Mouse (Mus musculus): ENCODE results near the gene Prkce.

Prkce gene

GRCm38 (mm10) chr17:86302266-86302665 is 134.7 kb downstream of the Prkce start:
- peak; percentile 25 for DNase-seq (ENCODE audit: low spot score)

- no peak for DNase-seq (ENCODE audit: low spot score)
These were observed 135.3 kb downstream of the Prkce start for GRCm38 (mm10) chr17:86302861-86303331.

DNA sequence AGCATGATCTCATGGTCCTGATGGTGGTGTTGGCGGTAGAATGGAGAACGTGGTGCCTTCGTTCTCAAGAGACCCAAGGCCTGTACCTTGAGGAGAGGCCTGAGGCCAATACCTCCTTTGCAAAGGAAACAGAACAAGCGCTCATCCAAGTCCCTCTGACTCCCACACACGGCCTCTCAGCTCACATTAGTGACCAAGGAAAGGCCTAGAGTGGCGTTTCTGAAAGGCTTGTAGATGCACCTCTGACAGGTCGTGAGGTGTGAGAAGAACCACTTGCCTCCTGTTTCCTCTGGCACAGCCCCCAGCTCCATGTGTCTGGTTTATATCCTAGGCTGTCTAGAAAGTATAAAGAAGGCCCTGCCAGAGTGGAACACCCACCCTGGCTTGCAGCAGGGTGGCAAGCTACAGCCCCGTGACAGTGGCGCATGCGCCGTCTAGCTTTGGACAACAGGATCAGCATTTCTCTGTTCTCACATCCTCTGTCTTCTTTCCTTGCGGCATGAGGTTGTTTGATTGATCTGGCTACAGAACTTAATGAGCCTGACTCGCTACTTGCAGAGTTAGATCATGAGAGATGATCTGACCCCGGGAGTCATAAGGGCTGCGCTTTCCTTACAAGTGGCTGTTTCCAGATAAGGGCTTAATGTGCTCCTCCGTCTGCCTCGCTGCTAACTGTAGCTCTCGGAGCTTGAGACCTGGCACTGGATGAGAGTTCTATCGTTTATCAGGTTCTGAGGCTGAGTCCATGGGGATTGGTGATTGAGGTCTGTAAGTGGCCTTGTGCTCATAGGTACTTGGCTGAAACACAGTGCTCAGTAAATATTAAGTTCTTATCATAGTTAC is 136.0 kb downstream of the Prkce start:
- DNase-seq (ENCODE audit: low spot score) = no peak

DNA sequence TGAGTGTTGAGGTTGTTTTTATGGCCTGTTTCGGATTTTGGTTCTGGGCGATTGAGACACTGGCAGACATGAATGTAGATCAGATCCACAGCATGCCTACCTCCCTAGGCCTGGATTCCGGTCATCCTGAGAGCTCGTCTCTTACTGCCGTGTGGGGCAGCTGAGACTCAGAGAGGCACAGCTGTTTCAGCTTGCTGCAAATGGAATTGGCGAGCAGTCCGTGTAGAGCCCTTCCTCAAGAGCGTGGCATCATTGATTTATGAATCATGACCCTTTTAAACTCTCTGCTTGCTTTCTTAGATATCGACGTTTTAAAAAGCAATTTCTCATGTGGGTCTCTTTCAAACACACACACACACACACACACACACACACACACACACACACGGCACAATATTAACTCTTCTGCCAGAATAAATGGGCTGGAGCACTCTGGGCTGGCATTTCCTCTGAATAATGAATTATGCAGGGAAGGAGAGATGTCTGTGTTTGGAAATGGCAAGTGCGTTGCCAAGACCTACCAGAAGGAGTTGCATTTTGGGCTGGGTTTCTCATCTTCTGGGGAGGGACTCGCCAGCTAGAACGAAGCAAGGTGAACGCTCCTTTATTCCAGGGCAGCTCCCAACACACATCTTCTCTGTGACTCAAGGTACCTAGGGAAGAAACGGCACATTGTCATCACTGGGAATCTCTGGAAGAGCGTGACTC is 137.5 kb downstream of the Prkce start:
- no peak for DNase-seq (ENCODE audit: low spot score)

DNA sequence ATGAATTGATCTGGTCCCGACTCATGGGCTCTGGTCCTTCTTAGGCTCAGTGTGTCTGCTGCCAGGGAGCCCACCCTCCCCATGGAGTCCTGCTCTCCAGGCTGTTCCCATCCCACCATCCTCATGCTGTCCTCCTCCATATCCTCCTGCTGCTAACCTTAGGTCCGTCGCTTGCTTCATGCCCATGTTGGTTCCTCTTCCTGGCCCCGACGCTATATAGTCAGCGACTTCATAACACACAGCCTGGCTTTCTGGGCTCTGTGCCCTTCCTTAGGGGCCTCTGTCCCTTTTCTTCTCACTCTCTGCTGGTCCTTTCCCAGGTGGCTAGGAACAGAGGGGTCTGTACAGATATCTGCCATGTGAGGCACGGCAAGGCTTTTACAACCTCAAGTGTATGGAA is 138.6 kb downstream of the Prkce start:
- no peak for DNase-seq (ENCODE audit: low spot score)

DNA sequence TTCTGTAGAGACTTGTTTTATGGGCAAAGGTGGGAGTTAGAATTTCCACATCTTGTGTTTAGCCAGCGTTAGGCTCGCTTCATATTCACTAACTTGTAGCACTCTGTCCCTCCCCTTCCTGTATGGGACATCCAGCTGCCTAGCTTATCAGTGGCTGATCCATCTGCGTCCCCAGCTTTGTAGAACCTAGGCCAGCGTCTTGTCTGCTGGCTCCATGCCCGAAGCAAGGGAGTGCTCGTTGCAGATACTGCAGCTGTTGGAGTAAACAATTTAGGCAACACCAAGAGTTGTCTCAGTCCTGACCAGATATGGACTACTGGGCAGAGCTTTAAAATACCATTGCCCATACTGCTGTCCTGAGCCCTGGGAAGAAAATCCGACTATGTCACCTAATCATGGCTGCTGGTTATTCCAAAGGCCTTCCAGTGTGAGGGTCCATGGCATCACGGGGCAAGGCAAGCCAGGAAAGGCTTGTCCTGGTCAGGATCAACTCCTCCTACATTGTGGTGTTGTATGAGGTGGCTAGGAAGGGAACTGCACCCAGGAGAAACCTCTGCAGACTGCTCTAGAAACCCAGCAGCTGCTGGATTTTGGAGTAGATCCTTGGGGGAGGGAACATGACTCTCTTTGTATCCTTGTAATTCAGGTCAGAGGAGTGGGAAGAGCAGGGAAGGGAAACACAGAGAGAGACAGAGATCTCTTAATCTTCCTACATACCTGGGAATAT is 146.0 kb downstream of the Prkce start:
- DNase-seq (ENCODE audit: low spot score) = no peak

GRCm38 (mm10) chr17:86315874-86316273 is 148.3 kb downstream of the Prkce start:
- DNase-seq (ENCODE audit: low spot score) = no peak

GRCm38 (mm10) chr17:86316771-86317170 is 149.2 kb downstream of the Prkce start:
- DNase-seq (ENCODE audit: low spot score) = no peak

- no peak for DNase-seq (ENCODE audit: low spot score)
These were observed 149.6 kb downstream of the Prkce start for GRCm38 (mm10) chr17:86317197-86317596.

DNA sequence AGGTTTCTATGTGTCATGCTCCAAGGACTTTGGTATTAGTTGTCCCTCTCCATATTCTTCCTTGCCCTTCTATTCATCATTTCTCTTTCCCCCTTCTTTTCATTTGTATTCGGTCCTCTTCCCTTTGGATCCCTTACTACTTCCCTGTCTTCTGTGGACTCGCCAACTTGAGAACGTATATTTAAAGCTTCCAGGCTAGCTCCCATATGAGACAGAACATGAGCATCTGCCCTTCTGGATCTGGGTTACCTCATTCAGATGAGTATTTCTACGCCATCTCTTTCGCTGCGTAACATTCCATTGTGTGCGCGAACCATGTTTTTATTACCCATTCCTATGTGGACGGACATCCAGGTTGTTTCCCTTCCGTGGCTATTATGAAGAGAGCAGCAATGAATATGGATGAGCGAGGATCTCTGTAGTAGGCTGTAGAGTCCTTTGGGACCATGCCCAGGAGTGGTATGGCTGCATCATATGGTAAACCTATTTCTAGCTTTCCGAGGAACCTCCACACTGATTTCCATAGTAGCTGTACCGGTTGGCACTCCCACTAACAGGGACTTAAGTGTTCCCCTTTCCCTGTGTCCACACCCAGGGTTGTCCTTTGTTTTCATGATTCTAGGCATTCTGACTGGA is 152.5 kb downstream of the Prkce start:
- no peak for DNase-seq (ENCODE audit: low spot score)

DNA sequence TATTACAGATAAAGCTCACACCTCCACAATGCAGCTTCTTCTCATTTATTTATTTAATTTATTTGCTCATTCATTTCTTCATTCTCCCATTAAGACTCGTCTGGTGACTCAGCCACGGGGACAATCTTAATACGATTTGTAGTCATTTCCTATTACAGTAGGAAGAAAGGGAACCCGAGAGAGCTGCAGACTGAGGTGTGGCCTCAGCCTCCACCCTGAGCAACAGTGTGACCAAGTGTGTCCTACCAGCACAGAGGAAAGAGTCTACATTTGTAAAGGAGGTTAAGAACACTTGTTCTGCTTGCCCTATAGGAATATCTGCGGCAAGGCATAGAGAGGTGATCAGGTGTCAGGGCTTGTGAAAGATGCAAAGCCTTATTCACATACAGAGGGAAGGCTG is 155.3 kb downstream of the Prkce start:
- DNase-seq (ENCODE audit: low spot score) = no peak

DNA sequence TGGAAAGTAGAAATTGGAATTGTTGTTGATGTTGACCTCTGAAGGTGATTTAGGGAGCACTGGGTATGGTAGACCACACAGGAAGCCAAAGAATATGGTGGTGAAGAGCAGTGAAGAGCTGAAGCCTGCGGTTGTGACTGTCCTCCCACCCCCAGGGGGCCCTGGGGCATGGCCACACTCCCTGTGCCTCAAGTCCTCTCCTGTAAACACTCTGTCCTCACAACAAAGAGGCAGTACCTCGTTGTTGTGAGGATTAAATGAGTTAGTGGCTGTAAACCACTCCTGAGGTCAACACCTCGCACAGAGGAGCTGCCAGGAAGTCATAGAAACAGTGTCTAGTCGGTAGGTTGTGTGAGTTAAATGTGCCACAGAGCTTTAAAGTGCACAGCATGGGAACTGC is 155.7 kb downstream of the Prkce start:
- no peak for DNase-seq (ENCODE audit: low spot score)

DNA sequence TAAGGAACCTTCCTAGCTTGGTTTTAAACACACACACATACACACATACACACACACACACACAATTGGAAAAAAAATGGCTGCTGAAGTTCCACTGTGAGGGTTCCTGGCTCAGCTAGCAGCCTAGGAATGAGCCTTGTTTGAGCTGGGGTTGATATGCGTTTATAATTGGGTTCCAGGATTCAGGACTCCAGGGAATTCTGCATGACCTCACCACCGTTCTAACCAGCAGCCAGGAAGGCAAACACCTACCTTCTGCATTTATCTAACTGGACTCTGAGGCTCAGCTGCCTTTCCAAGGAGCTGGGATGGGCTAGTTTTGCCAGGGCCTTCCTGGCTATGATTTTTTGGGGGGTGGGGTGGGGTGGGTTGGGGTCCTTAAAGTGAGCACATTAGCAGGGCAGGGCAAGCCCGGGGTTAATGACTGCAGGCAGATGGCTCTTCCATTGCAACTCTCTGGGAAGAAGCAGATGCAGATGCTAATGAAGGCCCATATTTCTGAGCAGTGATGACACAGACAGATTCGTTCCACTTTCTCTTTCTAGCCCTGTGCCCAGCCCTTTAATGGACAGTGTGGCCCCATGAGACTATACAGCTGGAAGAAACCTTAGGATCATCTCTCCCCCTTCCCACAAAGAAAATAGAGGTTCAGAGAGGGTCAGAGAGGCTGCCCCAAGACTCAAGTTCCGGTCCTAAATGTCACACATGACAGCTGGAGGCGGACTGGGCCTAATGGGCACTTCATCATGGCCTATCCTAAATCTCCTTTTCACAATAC is 156.5 kb downstream of the Prkce start:
- DNase-seq (ENCODE audit: low spot score) = no peak

DNA sequence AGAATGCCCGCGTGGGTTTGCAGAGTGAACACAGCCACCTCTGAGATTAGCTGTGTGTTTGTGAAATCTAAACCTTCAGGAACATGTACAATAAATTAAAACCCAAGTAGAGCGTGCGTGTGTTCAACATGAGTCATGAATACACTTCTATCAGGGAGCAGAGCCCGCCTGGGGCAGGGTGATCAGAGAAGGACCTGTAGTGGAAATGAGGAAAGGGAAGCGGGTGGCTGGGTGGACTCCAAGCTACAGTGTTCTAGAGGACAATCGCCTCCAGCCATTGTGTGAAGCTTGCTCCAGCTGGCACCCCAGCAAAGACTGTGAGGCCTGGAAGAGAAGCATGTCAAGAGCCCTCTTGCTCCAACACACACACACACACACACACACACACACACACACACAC is 157.2 kb downstream of the Prkce start:
- no peak for DNase-seq (ENCODE audit: low spot score)

DNA sequence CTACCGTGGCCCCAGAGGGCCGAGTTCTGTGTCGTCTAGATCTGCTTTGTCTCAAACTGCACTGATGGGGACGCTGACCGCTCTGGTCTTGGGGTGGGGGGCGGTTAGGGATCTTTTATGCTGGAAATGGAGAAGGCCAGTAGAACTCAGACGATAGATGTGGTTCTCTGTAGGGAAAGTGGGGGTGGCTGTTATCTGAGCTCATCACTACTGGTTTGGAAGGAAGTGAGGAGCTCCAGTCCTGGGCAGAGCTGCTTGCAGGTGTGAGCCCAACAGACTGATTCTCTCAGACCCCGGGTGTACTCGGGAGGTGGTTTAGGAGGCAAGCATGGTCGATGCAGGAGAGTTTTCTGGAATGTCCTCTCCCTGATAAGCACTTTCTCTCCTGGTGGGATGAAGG is 157.7 kb downstream of the Prkce start:
- DNase-seq (ENCODE audit: low spot score) = no peak

DNA sequence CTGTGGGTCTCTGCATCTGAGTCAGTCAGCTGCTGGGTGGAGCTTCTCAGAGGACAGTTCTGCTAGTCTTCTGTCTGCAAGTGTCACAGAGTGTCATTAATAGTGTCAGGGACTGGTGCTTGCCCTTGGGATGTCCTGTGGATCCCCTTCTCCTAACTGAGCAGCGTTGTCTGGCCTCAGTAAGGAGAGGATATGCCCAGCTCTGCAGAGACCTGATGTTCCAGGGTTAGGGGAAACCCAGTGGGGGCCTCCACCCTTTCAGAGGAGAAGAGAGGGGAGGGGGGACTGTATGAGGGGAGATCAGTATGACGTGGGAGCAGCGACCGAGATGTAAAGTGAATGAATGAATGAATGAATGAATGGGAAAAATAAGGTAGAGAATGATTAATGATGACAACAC is 160.4 kb downstream of the Prkce start:
- DNase-seq (ENCODE audit: low spot score) = no peak

- no peak for DNase-seq (ENCODE audit: low spot score)
These were observed 161.9 kb downstream of the Prkce start for GRCm38 (mm10) chr17:86329273-86330075.

- no peak for DNase-seq (ENCODE audit: low spot score)
These were observed 162.7 kb downstream of the Prkce start for GRCm38 (mm10) chr17:86330076-86330955.

GRCm38 (mm10) chr17:86331835-86332234 is 164.2 kb downstream of the Prkce start:
- DNase-seq (ENCODE audit: low spot score) = no peak

DNA sequence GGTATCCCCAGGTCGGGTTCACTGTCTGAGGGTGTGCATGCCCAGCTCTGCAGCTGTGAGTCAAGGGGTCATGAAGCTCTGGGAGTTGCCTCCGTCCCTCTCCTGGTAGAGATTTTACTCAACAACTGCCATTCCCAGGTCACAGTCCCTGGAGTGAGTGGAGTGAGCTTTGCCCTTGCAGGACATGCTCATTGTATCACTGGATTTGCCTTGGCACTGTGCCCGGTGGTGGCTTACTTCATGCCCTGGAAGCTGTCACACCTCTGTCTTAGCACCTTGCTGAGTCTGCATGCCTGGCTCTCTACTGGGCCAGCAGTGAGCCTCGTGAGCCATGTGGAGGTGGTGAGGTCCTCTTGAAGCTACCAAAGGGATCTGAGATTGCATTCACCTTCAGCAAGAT is 167.4 kb downstream of the Prkce start:
- no peak for DNase-seq (ENCODE audit: low spot score)

All from urinary bladder, postnatal 25 days (tissue).